Mouse (Mus musculus): ENCODE data around the gene Ttc7.

The Ttc7 gene

DNA sequence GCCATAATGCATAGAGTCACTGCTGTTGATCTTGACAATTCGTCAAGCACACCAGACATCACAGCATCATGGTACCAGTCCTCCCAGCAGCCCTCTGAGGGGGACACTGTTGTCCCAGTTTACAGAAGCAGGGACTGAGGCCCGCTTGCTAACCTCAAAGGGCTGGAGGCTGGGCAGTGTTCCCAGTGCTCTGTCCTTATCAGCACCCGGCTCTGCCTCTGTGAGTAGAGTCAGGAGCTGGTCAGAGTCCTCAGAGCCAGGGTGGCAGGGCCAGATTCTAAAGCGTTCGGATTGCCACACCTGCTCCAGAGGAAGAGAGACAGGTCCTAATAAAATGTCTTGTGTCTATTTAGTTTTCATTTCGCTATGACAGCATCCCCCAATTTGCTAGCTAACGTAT, 55.0 kb downstream of the Ttc7 start:
- ATAC-seq (ENCODE audit: low TSS enrichment) = no peak

GRCm38 (mm10) chr17:87339122-87339521, 56.4 kb downstream of the Ttc7 start:
- no peak for ATAC-seq (ENCODE audit: low TSS enrichment)

DNA sequence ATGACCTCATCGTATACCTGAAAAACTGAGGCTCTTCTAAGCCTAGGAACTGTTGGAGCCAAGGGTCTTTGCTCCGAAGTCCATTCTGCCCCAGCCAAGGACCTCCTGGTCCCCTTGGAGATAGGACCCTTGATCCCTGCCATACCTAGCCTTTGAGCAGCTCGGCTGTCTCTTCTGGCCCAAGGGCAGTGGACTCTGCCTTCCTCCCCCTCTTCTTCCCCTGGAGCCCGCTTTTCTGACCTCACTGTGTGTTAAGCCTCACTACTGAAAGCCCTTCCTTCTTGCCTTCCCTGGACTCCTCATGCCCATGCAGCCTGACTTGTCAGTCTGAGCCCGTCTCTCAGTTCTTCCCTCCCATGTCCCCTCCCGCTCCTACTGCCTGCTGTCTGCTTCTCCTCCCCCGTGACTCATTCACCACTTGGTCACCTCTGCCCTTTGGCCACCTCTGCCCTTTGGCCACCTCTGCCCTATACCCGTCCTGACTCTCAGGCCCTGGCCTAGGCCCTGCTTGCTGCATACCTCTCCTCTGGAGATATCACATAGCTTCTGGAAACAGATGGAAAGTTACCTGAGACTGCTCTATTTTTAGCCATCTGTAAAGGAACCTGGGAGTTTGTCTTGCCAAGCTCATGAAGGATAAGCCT, 60.5 kb downstream of the Ttc7 start:
- ATAC-seq (ENCODE audit: low TSS enrichment) = no peak

GRCm38 (mm10) chr17:87344441-87345251, 62.0 kb downstream of the Ttc7 start:
- peak; percentile 27; the same call in 1 of the 2 replicates for ATAC-seq (ENCODE audit: low TSS enrichment)

GRCm38 (mm10) chr17:87345252-87345593, 62.5 kb downstream of the Ttc7 start:
- ATAC-seq (ENCODE audit: low TSS enrichment) = no peak

DNA sequence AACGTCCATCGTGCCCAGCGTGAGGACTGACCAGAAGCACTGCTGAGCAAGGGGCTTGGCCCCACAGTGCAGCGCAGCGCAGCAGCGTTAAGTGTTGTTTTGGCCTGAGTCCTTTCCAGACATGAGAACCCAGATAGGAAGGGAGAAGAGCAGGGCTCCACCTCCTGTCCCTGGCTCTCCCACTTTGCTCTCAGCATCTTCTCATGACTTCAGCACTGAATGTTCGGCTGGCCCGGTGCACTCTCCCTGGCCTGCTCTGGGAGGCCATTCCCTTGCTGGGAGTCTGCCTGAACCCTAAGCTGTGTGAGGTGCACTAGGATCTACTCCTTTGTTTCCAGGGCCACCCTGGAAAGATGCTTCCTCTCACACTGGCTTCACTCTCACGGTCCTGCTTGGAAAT, 65.7 kb downstream of the Ttc7 start:
- ATAC-seq (ENCODE audit: low TSS enrichment) = no peak

DNA sequence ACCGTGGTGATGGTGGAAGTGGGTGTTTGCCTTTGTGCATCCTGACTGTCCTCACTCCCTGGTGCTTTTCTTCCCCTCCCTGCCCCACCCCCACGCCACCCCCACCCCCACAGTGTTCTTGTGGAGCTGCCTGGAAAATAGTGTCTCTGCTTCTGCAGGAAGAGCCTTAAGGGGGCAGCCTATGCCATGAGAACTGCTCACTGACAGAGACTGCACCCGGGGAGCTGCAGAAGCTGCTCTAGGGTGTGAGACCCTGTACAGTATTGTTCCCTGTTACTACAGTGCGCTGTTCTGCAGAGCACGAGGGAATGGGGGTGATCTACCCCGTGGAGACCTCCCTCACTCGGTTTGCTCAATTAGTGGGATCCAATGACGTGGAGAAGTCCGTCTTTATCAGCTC, 66.4 kb downstream of the Ttc7 start:
- ATAC-seq (ENCODE audit: low TSS enrichment) = 0 out of 2 replicates have a peak, but pooled peaks have one; percentile 61

DNA sequence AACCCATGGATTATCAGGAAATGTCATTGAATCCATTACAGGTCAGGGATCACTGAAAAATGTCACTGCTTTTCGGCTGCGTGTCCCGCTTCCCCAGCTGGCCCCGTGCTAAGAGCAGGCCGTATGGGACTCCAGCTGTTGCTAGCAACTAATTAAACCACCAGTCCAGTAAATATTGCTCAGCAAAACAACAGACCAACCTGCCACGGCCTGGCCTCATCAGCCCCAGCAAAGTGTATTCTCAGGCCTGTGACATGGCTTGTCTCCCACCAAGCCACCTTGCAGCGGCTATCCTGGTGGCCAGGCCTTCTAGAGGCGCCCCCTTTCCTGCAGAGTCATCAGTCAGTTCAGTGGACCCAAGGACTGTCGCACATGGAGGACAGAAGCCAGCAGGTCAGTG, 66.9 kb downstream of the Ttc7 start:
- ATAC-seq (ENCODE audit: low TSS enrichment) = no peak

GRCm38 (mm10) chr17:87350471-87351240, 68.0 kb downstream of the Ttc7 start:
- ATAC-seq (ENCODE audit: low TSS enrichment) = no peak

DNA sequence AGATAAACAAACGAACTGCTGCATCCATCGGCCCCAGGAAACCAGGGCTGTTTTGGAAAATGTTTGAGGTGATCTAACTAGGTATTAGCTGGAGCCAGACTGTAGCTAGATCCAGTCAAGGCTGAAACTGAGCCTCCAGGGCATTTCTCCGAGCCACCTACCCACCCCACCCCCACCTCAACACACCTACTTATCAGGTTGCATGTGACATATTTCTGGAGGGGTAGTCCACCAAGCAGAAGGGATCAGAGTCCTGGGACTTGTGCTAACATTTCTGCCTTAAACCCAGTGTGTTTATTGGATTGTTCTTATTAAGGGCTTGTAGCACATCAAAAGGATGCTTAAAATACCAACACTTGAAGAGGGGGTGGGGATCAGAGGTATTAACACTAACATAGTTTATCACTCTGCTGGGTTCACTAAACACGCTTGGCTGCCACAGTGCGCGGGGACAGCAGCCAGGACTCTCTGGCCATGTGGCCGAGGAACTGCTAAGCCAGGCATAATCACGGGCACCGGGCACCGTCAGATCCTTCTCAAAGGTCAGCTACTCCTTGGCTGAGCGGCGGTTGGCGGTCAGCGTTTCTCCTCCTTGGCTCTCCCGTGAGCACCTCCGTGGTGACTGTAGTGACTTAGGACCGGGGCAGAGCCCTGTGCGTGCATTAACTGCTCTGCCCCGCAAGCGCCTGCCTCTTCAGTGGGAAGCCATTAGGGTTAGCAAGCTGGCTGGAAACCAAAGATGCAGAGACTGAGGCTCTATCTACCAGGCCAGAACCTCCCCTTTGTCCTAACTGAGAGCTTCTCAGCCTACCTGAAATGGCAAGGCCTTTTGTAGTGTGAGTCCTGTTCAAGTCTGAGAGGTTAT, 68.8 kb downstream of the Ttc7 start:
- ATAC-seq (ENCODE audit: low TSS enrichment) = no peak

DNA sequence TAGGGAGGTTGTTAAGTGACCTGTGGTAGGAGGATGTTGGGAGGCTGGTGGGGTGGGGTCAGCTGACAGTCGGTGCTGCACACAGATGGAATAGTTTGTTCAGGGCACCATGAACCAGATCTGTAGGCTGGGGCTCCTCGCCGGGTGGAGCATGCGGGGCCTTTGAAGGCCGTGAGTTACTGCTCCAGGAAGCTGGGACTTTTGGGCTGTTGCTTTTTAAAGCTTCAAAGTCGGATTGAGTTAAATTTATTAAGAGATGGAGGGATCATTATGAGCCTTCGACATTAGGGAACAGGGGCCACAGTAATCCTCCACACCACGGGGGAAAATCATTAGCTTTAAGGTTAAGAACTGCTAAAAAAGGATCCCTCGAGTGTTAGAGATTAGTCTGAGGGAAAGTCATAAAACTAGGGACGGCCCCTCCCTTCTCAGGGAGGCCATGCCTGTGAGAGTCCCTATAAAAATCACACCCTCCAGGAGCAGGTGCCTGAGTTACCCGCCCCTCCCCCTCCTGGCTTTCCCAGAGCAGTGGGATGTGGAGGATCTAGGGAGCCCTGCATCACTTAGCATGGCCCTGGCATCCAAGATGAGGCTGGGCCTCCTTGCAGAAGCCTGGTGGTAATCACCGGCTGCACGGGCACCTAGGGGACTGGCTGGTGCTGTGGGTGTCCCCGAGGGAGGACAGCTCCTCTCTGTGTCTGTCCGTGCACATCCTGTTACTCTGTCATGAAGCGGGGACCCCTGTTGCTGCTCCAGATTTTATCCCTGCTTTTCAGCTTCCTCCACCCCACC, 69.6 kb downstream of the Ttc7 start:
- ATAC-seq (ENCODE audit: low TSS enrichment) = no peak

- ATAC-seq (ENCODE audit: low TSS enrichment) = no peak
These were observed 70.2 kb downstream of the Ttc7 start for GRCm38 (mm10) chr17:87352898-87353225.

DNA sequence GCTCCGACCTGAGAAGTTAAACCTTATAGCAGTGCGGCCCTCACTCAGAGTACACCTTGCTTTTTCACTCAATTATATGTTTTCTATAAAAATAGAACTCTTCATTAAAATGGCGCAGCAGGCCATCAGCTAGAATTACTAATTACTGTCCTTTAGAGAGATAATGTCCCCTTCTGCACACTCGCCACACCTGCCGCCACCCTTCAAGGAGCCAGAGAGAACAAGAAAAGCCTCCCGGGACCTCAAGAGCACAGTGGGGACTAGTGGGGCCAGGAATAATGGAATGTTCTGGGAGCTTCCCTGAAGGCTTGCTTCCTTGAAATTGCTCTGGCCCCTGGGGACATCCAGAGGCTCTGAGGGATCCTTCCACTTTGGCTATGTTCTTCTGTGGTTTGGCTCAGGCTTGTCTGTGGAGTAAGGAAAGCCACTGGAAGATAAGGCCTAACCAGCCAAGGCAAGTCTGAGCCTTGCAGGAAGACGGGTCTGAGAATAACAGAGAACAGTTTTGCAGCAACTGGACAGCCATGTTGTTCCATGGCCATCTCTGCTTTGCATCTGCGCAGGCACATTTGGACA, 71.1 kb downstream of the Ttc7 start:
- ATAC-seq (ENCODE audit: low TSS enrichment) = no peak

DNA sequence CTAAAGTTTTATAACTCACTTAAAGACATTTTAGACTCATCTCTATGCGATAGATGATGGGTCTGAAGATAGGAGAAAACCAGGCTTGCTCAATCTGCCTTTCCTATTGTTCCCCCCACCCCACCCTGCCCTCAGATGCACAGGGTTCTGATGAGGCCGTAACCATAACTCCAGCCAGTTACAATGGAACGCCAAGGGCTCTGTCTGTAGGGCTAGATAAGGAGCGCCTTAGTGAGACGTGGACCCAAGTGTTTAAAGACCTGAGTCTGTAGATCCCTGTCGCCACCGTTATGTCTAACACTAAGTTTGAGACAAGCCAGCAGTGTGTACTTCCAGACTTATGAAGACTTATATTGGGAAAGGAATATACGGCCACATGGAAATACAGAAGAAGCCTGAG, 72.8 kb downstream of the Ttc7 start:
- ATAC-seq (ENCODE audit: low TSS enrichment) = no peak

DNA sequence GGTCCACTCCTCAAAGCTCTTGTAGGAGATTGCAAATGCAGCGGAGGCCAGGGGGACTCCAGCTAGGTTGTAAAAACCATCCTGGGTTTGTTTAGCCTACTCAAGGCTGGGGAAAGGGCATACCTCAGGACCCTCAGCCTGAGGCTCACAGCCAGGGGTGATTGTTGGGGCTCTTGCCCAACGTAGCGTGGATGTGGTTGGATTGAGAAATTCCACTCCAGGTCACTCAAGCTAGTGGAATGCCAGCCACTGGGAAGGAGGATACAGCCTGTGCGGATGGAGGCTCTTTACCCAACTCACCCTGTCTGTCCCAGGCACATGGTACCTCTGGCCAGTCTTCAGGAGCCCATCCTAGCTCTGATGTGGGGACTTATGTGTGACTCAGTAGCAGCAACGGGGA, 73.6 kb downstream of the Ttc7 start:
- no peak for ATAC-seq (ENCODE audit: low TSS enrichment)

GRCm38 (mm10) chr17:87357506-87357905, 74.8 kb downstream of the Ttc7 start:
- ATAC-seq (ENCODE audit: low TSS enrichment) = no peak

GRCm38 (mm10) chr17:87361132-87361531, 78.4 kb downstream of the Ttc7 start:
- ATAC-seq (ENCODE audit: low TSS enrichment) = peak; percentile 51

GRCm38 (mm10) chr17:87364108-87364507, 81.4 kb downstream of the Ttc7 start:
- no peak for ATAC-seq (ENCODE audit: low TSS enrichment)

GRCm38 (mm10) chr17:87365268-87365667, 82.6 kb downstream of the Ttc7 start:
- no peak for ATAC-seq (ENCODE audit: low TSS enrichment)

DNA sequence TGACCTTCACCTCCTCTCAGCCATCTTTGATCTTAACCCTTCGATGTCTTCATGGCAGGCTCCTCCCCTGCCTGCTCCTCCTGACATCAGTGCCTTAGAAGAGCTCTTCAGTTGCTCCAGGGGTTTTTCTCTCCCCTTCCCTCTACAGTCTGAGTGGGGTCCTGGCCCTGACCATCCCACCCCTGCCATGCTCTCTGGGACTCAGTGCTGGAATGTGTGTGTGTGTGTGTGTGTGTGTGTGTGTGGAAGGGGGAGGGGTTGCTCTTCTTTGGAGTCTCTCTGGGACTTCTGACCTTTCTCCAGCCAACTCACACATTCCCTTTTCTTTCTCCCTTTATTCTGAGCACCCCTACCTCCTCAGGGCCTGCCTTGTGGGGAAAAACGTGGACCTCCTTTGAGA, 83.8 kb downstream of the Ttc7 start:
- no peak for ATAC-seq (ENCODE audit: low TSS enrichment)

DNA sequence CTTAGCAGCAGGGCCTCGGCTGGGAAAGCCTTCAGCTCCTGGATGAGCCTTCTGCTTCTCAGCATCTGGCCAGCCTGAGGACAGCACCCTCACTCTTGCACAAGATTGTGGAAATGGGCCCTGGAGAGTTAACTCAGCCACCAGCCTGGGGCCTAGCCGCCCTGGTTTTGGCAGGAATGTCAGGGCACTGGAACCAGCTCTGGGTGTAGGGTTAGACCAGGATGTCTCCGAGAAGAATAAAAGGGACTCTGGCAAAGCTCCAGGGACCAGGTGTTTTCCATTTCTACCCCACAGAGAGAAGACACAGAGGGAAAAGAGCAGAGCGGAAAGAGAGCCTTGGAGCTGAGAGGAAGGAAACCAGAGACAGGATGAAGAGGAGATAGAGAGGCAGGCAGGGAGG, 84.5 kb downstream of the Ttc7 start:
- ATAC-seq (ENCODE audit: low TSS enrichment) = no peak
